Mouse (Mus musculus) cerebellum, adult 2 months (tissue): ENCODE data around the gene Galm.

Experiments used
- CTCF ChIP-seq: fragments of 200-500 bp; IDR thresholded peaks from 2 replicates; pipeline ENCODE4 v1.5.1; 2011; ENCODE audit warnings: low read depth, mild to moderate bottlenecking, control low read depth, low read length, moderate library complexity, borderline replicate concordance; ENCODE audit not compliant: insufficient read depth
- POLR2A ChIP-seq: fragments of 200-500 bp; IDR thresholded peaks from 2 replicates; pipeline ENCODE4 v1.6.1; 2011; ENCODE audit warnings: low read length, control low read depth, borderline replicate concordance; ENCODE audit not compliant: insufficient read depth

DNA sequence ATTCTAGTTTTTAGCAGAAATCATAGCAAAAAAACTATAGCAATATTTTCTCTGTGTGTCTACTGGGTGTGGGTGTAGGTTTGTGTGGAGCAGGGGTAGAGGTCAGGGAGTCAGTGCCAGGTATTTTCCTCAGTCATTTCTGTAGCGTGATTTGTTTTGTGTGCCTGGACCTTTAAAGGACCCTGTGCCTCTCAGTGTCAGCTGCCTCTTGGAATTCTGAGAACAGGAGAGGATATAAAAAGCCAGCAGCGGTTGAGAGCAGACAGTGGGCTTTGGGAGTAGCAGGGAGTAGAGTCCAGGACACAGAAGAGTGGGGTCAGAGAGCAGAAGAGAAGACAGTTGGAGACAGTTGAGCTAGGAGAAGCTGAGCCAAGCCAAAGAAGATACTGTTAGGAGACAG lies 92.9 kb downstream of the Galm start:
- TF ChIP-seq POLR2A (no peak), CTCF (no peak)
